Mouse (Mus musculus) ES-E14 (cell line): ENCODE measurements around the gene Emp1. TPM values are rescaled to one million over a fixed set of nuclear protein-coding genes. Genes with fewer than 3 reads are reported as not detected.

ENCODE experiments used
- DNase-seq: peaks from one replicate; pipeline ENCODE4 v3.0.0-alpha.2; 2013; ENCODE audit warnings: low read depth, low spot score
- H3K27ac ChIP-seq: 2 replicates; pipeline ENCODE4 v1.5.1; 2012; ENCODE audit warnings: low read depth, mild to moderate bottlenecking, low read length, moderate library complexity, mixed read lengths; ENCODE audit not compliant: poor library complexity, insufficient read depth, severe bottlenecking
- H3K36me3 ChIP-seq: 2 replicates; pipeline ENCODE4 v1.6.1; 2012; ENCODE audit warnings: mild to moderate bottlenecking, low read length, moderate library complexity, mixed read lengths; ENCODE audit not compliant: control insufficient read depth, poor library complexity, insufficient read depth, severe bottlenecking
- H3K4me1 ChIP-seq, 2 experiments: fragments of 150-350 bp in 1 of 2; sonication (generic) in 1 of 2; 2 replicates each; pipeline ENCODE4 v1.6.1; 2012; ENCODE audit warnings: low read length in 2 of 2, mild to moderate bottlenecking in 1 of 2, mixed read lengths in 1 of 2; ENCODE audit not compliant: control insufficient read depth in 2 of 2, insufficient read depth in 2 of 2, poor library complexity in 1 of 2
- H3K4me3 ChIP-seq, 2 experiments: fragments of 150-350 bp in 1 of 2; sonication (generic) in 1 of 2; 2 replicates each; pipeline ENCODE4 v1.5.1; 2012; ENCODE audit warnings: low read length in 2 of 2, low read depth in 1 of 2, mild to moderate bottlenecking in 1 of 2, mixed read lengths in 1 of 2; ENCODE audit not compliant: insufficient read depth in 1 of 2, poor library complexity in 1 of 2, severe bottlenecking in 1 of 2
- H3K9ac ChIP-seq: 2 replicates; pipeline ENCODE4 v1.6.1; 2012; ENCODE audit warnings: low read depth, mild to moderate bottlenecking, low read length, mixed read lengths; ENCODE audit not compliant: poor library complexity, insufficient read depth, severe bottlenecking
- H3K9me3 ChIP-seq: fragments of 150-350 bp; sonication (generic); 2 replicates; pipeline ENCODE4 v1.6.1; 2012; ENCODE audit warnings: low read depth, mild to moderate bottlenecking, low read length; ENCODE audit not compliant: control insufficient read depth, insufficient read depth
- CHD2 ChIP-seq: IDR thresholded peaks from 2 replicates; pipeline ENCODE4 v1.6.1; 2014; ENCODE audit warnings: mild to moderate bottlenecking, low read depth, low read length, inconsistent platforms
- HCFC1 ChIP-seq: IDR thresholded peaks from 2 replicates; pipeline ENCODE4 v1.6.1; 2012; ENCODE audit warnings: low read length, inconsistent platforms, borderline replicate concordance; ENCODE audit not compliant: insufficient read depth
- MAFK ChIP-seq: IDR thresholded peaks from 2 replicates; pipeline ENCODE4 v1.6.1; 2014; ENCODE audit warnings: mild to moderate bottlenecking, low read depth, low read length, inconsistent platforms; ENCODE audit not compliant: insufficient read depth
- ZC3H11A ChIP-seq: IDR thresholded peaks from 2 replicates; pipeline ENCODE4 v1.6.1; 2012; ENCODE audit warnings: low read depth, mild to moderate bottlenecking, inconsistent platforms, low read length, borderline replicate concordance
- ZNF384 ChIP-seq: IDR thresholded peaks from 2 replicates; pipeline ENCODE4 v1.6.1; 2012; ENCODE audit warnings: low read depth, low read length, inconsistent platforms
- in situ Hi-C, 2 experiments: fragments of 600-800 bp; cut with MboI; formaldehyde crosslinking; loops; one replicate each; pipeline ENCODE4 v1.15.1; 2025; ENCODE audit warnings: low sequenced_read_pairs in 2 of 2, inconsistent platforms in 1 of 2; ENCODE audit not compliant: unreplicated experiment in 2 of 2
- total RNA-seq: library from RNA; depleted of rRNA; stranded (reverse); fragments of 300-350 nt; gene quantifications from 2 replicates; pipeline ENCODE4 v1.2.3, GENCODE M21; 2012; rRNA removed

Gene Emp1
- total RNA-seq, 1 experiment: 61.3 TPM

DNA sequence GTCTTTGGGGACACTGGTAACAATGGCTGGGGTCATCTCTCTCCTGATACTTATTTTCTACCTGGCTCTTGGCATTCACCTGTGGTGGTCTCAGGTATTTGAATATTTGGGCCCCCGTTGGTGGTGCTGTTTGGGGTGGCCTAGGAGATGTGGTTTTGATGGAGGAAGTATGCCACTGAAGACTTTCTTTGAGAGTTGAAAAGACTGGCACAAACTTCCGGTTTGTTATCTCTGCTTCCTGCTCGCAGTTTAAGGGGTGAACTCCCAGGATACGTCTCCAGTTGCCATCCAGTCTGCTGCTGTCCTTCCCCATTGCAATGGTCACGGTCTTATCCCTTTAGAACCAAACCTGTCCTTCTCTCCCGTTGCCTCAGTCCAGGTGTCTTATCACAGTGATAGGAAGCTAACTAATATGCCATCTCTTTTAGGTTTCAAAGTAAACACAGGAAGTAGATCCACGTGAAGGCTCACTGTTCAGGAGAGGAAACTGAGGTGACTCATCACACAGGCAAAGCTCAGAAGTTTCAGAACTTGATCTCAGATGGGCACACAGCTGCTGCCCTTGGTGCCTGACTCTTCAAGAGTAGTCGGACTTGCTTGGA, 56.0 kb downstream of the Emp1 start:
- TF ChIP-seq ZNF384 (no peak), CHD2 (no peak), MAFK (no peak), HCFC1 (no peak), ZC3H11A (no peak)
- in situ Hi-C loops: no loop called here
- H3K9ac ChIP-seq: no peak overlapping the region
- H3K27ac ChIP-seq: no peak overlapping the region
- H3K36me3 ChIP-seq: no peaks in the 10 kb centered on the region
- no peaks in the 10 kb centered on the region for H3K9me3 ChIP-seq
- DNase-seq: no peak
- H3K4me1 ChIP-seq: no peaks in the 10 kb centered on the region
- no peak overlapping the region for H3K4me3 ChIP-seq

- in situ Hi-C loops: no loop called here
- DNase-seq: no peak
- Histone ChIP-seq H3K9ac (no peak overlapping the region), H3K4me3 (no peak overlapping the region), H3K36me3 (no peaks in the 10 kb centered on the region), H3K4me1 (no peaks in the 10 kb centered on the region), H3K9me3 (no peaks in the 10 kb centered on the region), H3K27ac (no peak overlapping the region)
- TF ChIP-seq HCFC1: no peak
- no peak for TF ChIP-seq MAFK
- no peak for TF ChIP-seq CHD2
- no peak for TF ChIP-seq ZNF384
- TF ChIP-seq ZC3H11A: no peak
Measured at GRCm38 (mm10) chr6:135428246-135428645, 65.9 kb downstream of the Emp1 start.

DNA sequence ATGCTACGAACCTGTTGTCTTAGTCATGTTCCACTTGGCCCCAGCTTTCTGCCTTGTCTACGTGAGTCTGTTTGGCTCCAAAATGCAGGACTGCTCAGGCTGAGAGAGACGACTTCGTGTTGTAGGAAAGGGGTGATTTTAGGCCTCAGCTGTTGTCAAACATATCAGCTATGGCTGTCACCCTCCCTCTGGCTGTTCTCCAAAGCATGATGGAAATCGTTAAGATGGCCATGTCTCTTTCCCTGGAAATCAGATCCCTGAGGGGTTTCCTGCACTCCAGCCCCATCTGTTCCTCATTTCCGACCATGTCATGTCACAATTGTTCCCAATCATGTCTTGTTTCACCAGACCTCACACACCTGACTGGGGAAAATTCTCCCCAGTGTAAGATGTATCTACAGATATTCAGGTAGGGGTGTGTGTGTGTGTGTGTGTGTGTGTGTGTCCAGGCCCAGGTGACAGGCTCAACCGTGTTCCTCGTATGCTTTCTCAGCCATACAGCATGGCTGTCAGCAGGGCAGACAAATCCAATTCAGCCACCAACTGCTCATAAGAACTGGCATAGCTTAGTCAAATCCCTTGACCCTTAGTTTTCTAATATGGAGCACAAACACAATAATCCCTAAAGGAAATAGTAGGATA, 67.0 kb downstream of the Emp1 start:
- H3K4me1 ChIP-seq: no peaks in the 10 kb centered on the region
- no peak overlapping the region for H3K27ac ChIP-seq
- DNase-seq: no peak
- H3K36me3 ChIP-seq: no peaks in the 10 kb centered on the region
- in situ Hi-C loops: no loop called here
- no peak overlapping the region for H3K4me3 ChIP-seq
- no peak for TF ChIP-seq CHD2
- no peak for TF ChIP-seq MAFK
- no peak for TF ChIP-seq ZNF384
- TF ChIP-seq HCFC1: no peak
- no peak for TF ChIP-seq ZC3H11A
- no peaks in the 10 kb centered on the region for H3K9me3 ChIP-seq
- no peak overlapping the region for H3K9ac ChIP-seq

- Histone ChIP-seq H3K9ac (no peak overlapping the region), H3K4me1 (no peaks in the 10 kb centered on the region), H3K4me3 (no peak overlapping the region), H3K9me3 (no peaks in the 10 kb centered on the region), H3K36me3 (no peaks in the 10 kb centered on the region), H3K27ac (no peak overlapping the region)
- no peak for TF ChIP-seq CHD2
- in situ Hi-C loops: no loop called here
- DNase-seq: no peak
Measured at GRCm38 (mm10) chr6:135430441-135430970, 68.2 kb downstream of the Emp1 start.

Other genes starting within 250 kb of the Emp1 start
- not detected in 2 replicates for gene Gprc5d, start 244.3 kb upstream of the Emp1 start, total RNA-seq
- 7.5 and 13.8 TPM in 2 replicates for gene Fam234b, start 164.6 kb upstream of the Emp1 start, total RNA-seq
- gene Hebp1, start 164.5 kb upstream of the Emp1 start, total RNA-seq: 17.0 and 22.4 TPM in 2 replicates
- gene Gsg1, start 108.2 kb upstream of the Emp1 start, total RNA-seq: 0.63 and 0.98 TPM in 2 replicates
- 0.31 TPM in 1 of 2 replicates, not detected in the other for gene Pbp2, start 52.1 kb upstream of the Emp1 start, total RNA-seq